Mouse (Mus musculus): Measurements from ENCODE around the gene Hist1h1a.
"Not testable (repeated sequence)": the region's sequence is repeated elsewhere in the genome, so short reads cannot be mapped to it uniquely, and the experiment has no call there.

Gene Hist1h1a

DNA sequence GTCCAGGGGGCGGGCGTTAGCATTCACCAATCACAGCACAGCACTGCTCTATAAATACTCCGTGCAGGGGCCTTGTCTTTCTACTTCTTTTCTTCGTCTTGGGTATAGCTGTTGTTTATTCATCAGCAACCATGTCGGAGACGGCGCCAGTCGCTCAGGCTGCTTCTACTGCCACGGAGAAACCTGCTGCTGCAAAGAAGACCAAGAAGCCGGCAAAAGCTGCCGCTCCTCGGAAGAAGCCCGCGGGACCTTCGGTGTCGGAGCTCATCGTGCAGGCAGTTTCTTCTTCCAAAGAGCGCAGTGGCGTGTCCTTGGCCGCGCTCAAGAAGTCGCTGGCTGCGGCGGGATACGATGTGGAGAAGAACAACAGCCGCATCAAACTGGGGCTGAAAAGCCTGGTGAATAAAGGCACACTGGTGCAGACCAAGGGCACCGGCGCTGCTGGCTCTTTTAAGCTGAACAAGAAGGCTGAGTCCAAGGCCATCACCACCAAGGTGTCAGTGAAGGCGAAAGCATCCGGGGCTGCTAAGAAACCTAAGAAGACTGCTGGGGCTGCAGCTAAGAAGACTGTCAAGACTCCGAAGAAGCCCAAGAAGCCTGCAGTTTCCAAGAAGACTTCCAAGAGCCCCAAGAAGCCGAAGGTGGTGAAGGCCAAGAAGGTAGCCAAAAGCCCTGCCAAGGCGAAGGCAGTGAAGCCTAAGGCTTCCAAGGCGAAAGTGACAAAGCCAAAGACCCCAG, at the start of gene Hist1h1a:
Hist1h1a (plus strand) TSS at position 81 of the 738 bp plus-strand sequence.
- peak; percentile 93 for DNase-seq (ENCODE audit: low read depth, low spot score)

- DNase-seq (ENCODE audit: low read depth, low spot score), result no peak
Measured at GRCm38 (mm10) chr13:23716261-23717042, 47.0 kb upstream of the Hist1h1a start.

DNA sequence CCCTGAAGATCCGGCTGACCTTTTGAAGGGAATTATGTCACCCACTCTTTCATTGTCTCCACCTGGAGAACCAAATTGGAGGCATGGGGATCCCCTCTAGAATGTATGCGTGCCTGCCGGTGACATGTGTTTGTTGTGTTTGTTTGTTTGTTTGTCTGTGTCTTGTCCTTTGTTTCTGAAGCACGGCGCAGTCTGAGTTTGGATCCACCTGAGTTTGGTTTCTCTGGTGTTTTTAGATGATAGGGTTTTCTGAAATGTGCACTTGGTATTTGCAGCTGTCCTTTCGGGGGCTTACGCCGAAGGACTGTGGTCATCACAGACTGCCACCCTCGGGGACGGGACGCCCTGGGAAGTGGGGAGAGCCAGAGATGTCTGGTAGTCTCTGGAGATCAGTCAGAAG, 46.3 kb upstream of the Hist1h1a start:
- no peak for DNase-seq (ENCODE audit: low read depth, low spot score)

- DNase-seq (ENCODE audit: low read depth, low spot score), result not testable (repeated sequence)
Measured at GRCm38 (mm10) chr13:23717593-23718245, 45.7 kb upstream of the Hist1h1a start.

DNA sequence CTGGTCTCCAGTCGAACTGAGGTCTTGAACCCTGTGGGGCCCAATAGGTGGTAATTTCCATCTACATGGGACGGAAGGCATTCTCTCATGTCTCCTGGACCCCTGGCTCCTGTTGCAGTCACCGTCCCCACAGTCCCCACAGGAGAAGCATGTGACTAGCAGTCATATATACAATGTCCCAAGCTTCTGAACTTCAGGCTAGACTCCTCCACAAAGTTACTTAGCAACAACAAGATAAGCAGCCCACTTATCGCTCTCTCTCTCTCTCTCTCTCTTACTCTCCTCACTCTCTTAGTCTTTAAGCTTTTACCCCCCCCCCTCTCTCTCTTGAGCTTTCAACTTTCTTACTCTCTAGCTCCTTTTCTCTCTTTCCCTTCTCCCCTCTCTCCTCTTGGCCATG, 39.2 kb upstream of the Hist1h1a start:
- DNase-seq (ENCODE audit: low read depth, low spot score), result no peak

GRCm38 (mm10) chr13:23725213-23725612, 38.3 kb upstream of the Hist1h1a start:
- no peak for DNase-seq (ENCODE audit: low read depth, low spot score)

DNA sequence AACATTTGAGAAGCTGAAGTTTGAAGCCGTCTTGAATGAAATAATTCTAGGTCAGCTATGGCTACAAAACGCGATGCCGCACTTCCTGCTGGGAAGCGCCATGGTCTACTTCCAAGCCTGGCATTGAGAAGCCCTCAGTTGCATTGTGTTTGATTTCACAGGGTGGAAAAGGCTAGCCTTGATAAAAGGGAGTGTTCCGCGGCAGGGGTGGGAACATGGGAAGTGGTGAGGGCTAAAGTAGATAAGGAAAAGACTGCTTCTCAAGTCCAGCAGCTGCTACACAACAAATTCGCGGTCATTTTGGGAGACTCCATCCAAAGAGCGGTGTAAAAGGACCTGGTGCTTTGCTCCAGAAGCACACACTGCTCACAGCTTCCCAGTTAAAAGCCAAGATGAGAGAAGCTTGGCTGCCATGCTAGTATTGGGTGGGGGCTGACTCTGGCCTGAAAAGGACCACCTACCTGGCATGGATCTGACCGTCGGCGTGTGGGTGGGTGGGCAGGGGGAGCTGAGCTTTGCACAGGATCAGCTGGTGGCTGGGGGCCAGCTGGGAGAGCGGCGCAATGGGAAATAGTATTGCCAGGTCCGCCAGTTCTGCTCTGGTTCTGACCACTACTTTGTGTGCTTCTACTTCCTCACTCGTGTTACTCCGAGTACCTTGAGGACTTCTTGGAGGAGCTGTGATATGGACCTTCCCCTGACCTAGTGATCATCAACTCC, 34.8 kb upstream of the Hist1h1a start:
- no peak for DNase-seq (ENCODE audit: low read depth, low spot score)

GRCm38 (mm10) chr13:23729192-23729525, 34.3 kb upstream of the Hist1h1a start:
- no peak for DNase-seq (ENCODE audit: low read depth, low spot score)

DNA sequence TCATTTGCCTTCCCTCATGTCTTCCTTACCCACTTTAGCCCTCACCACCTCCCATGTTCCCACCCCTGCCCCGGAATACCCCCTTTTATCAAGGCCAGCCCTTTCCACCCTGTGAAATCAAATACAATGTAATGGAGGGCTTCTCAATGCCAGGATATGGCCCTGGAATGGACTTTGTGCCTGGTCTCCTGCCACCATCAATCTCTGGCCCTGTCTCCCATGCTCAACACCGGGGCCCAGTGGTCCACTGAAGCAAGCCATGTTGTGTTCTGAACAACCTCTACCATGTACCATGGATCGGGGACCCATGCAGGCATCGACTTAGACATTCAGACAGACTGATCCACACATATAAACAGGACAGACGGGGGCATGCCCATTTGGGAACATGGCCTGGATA, 33.8 kb upstream of the Hist1h1a start:
- no peak for DNase-seq (ENCODE audit: low read depth, low spot score)

DNA sequence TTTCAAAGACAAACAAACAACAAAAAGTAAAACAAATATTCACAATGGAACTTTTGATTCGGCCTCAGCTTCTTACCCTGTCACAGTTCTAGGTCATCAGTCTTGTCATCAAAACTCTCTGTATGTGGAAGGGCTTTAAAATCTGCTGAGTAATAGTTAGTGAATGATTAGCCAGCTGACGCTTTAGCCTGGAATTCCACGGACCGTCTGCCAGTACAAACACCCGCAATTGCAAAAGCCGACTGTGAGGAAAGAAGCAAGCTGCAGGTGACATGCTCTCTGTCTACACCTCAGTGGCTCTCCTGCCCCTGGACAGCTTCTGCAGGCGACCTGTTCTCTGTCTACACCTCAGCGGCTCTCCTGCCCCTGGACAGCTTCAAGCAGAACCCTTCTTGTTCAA, 33.0 kb upstream of the Hist1h1a start:
- DNase-seq (ENCODE audit: low read depth, low spot score), result no peak

GRCm38 (mm10) chr13:23732156-23732804, 31.2 kb upstream of the Hist1h1a start:
- DNase-seq (ENCODE audit: low read depth, low spot score), result peak; percentile 77

DNA sequence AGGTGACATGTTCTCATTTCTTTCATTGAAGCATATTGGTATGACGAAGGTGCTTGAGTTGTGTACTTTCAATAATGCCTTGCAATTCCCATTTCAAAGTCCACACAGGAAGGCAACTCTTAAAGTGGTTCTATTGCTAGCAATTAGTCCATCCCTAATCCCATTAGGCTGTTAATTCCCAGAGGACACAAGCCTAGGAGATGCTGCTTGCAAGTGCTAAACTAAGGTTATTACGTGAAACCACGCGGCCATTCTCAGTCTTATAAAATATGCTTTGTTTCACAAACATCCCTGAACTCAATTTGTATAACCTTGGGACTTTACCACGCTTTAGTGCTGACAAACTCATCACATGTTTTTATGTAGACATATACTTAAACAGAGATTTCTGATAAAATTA, 26.4 kb upstream of the Hist1h1a start:
- DNase-seq (ENCODE audit: low read depth, low spot score), result no peak

DNA sequence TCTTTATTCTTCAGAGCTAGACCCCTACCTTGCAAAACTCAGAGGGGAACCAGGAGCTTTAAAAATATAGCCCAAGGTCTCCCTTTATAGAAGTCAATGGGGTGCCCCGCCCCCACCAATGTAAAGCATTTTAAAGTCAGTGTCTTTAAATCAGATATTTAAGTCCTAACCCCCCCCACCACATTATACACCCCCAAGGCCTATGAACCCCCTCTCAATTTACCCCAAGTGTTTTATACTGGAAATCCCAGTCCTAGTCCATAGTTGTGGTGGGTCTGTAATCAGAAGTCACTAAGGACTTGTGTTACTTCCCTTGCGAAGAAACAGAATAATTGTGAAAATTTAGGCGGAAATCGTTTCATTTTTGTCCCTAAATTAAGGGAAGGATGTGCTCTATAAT, 25.4 kb upstream of the Hist1h1a start:
- DNase-seq (ENCODE audit: low read depth, low spot score), result peak; percentile 35

DNA sequence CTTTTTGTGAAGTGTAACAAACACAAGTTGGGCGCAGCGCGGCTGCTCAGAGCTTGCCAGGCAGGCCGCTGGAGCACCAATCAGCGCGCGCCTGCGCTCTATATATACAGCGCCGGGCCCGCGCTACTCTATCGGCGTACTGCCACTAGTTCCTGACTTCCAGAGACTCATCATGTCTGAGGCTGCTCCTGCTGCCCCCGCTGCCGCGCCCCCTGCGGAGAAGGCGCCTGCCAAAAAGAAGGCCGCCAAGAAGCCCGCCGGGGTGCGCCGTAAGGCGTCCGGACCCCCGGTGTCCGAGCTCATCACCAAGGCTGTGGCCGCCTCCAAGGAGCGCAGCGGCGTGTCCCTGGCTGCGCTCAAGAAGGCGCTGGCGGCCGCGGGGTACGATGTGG, 24.8 kb upstream of the Hist1h1a start, which contains the start of gene Hist1h1c:
Hist1h1c (plus strand) TSS at position 132 of the 392 bp plus-strand sequence.
- peak; percentile 93 for DNase-seq (ENCODE audit: low read depth, low spot score)

DNA sequence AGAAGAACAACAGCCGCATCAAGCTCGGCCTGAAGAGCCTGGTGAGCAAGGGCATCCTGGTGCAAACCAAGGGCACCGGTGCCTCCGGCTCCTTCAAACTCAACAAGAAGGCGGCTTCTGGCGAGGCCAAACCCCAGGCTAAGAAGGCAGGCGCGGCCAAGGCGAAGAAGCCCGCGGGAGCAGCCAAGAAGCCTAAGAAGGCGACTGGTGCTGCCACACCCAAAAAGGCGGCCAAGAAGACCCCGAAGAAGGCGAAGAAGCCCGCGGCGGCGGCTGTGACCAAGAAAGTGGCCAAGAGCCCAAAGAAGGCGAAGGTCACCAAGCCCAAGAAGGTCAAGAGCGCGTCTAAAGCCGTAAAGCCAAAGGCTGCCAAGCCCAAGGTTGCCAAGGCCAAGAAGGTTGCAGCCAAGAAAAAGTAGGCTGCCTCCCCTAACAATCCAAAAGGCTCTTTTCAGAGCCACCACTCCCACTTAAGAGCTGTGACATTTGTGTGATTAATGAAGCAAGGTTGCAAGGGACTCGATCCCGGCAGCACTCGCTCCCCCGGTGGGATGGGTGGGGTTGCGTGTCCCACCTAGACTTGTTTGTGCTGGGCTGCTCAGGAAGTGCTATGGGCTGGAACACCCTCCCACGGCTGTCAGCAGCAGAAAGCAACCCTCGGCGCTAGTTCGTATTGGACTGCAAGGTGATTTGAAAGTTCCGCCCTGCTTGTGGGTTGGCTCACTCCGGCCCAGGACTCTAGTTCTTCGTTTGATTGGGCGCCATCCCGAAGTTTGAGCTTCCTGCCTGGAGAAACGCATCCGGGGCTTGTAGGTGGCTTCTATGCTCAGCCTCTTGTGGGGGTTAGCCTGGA, 24.2 kb upstream of the Hist1h1a start:
- peak; percentile 93 for DNase-seq (ENCODE audit: low read depth, low spot score)

DNA sequence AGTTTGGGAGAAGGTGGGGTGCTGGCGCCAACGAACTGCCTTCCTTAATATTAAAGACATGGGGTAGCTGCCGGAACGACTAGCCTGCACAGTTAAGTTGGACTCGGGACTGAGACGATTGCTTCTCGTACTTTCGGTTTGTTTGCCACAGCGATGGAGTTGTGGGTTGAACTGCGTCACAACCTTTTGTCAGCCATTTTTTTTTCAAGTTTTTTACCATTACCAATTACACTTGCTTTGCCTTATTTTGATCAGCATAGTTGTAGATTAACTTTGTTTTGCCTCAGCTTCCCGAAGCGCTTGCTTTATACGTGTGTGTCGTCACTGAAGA, 23.6 kb upstream of the Hist1h1a start:
- DNase-seq (ENCODE audit: low read depth, low spot score), result peak; percentile 91

DNA sequence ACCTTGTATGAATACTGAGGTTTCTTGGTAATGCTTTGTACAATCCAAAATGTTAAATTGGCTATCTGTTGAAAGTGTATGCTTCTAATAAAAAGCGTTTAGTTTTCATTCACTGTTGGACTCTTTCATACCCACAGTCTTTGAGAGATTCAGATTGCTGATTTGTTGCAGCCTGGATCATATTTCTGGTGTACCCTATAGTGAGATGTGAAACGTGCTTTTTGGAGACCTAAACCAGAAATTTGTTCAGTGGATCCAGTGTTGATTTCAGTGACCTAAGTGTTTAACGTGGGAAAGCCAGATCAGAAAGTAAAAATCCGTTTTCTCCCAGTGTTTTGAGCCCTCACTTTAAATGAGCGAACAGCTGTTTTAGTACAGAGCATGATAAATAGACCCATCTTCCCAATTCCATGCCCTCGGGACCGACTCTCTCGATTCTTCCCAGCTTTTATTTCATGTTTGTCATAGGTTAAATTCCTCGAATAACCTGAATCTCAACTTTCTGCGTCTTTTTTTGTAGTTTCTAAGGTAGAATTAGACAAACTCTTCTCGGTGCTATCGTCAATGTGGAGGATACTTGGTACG, 23.1 kb upstream of the Hist1h1a start:
- DNase-seq (ENCODE audit: low read depth, low spot score), result no peak

GRCm38 (mm10) chr13:23740910-23741309, 22.6 kb upstream of the Hist1h1a start:
- no peak for DNase-seq (ENCODE audit: low read depth, low spot score)

GRCm38 (mm10) chr13:23742007-23742406, 21.5 kb upstream of the Hist1h1a start:
- no peak for DNase-seq (ENCODE audit: low read depth, low spot score)

DNA sequence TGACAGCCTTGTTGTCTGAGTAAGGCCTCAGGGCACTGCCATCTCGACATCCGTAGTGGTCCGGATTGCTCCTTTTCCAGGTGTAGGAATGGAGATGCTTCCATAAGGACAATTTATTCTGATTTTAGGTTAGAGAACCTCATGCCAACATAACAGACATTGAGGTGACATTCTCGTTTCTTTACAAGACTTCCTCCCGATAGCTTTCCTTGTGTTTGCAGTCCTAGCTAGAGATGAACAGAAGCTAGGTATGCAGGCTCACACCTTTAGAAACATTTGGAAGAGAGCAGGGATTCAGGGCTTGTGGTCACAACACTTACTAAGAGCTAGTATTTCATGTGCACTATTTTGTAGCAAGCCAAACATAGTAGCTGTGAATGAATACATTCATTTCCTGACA, 20.3 kb upstream of the Hist1h1a start:
- no peak for DNase-seq (ENCODE audit: low read depth, low spot score)

Data from CD4-positive, CD25-positive, alpha-beta regulatory T cell, adult 2 months (primary cell).